Mouse (Mus musculus) CH12.LX (cell line): ENCODE results near the gene Mgp. TPM values are rescaled to one million over a fixed set of nuclear protein-coding genes. Genes with fewer than 3 reads are reported as not detected.

Source experiments
- DNase-seq: peaks from one replicate; pipeline ENCODE4 v3.0.0-alpha.2; 2013; ENCODE audit errors: extremely low read depth
- H3K27ac ChIP-seq: 2 replicates; pipeline ENCODE4 v1.5.1; 2012; ENCODE audit warnings: low read depth, mild to moderate bottlenecking, control low read depth, moderate library complexity; ENCODE audit not compliant: insufficient read depth
- H3K27me3 ChIP-seq: replicated peaks from 2 replicates; pipeline ENCODE3; 2012; ENCODE audit warnings: inconsistent platforms
- H3K36me3 ChIP-seq, 2 experiments: replicated peaks in 1 of 2; 2 replicates each; pipeline versions ENCODE3 to v1.6.1; 2012; ENCODE audit warnings: inconsistent platforms in 1 of 2, low read length in 1 of 2, mild to moderate bottlenecking in 1 of 2, mixed read lengths in 1 of 2, moderate library complexity in 1 of 2; ENCODE audit not compliant: control insufficient read depth in 1 of 2, insufficient read depth in 1 of 2
- H3K4me1 ChIP-seq, 2 experiments: 2 replicates each; pipeline ENCODE4 v1.6.1; 2012; ENCODE audit warnings: inconsistent platforms in 1 of 2, moderate library complexity in 1 of 2; ENCODE audit not compliant: insufficient read depth in 2 of 2, control insufficient read depth in 1 of 2
- H3K4me2 ChIP-seq: 2 replicates; pipeline ENCODE4 v1.6.1; 2012; ENCODE audit warnings: low read depth, mild to moderate bottlenecking, control low read depth; ENCODE audit not compliant: poor library complexity, insufficient read depth, severe bottlenecking
- H3K4me3 ChIP-seq, 3 experiments: fragments of 150-350 bp in 1 of 3; sonication (generic) in 1 of 3; replicated peaks in 1 of 3; 2 replicates each; pipeline versions ENCODE3 to v1.5.1; 2011 to 2012; ENCODE audit warnings: low read depth in 2 of 3, low read length in 2 of 3, mild to moderate bottlenecking in 2 of 3, moderate library complexity in 2 of 3, control low read depth in 1 of 3, improper control_type of control experiment in 1 of 3, inconsistent platforms in 1 of 3, mixed read lengths in 1 of 3; ENCODE audit not compliant: poor library complexity in 1 of 3
- H3K79me2 ChIP-seq: replicated peaks from 2 replicates; pipeline ENCODE4 v1.6.1; 2012; ENCODE audit warnings: mild to moderate bottlenecking, moderate library complexity; ENCODE audit not compliant: control insufficient read depth, poor library complexity, insufficient read depth, severe bottlenecking; ENCODE audit errors: extremely low read depth
- H3K9ac ChIP-seq: 2 replicates; pipeline ENCODE4 v1.6.1; 2012; ENCODE audit warnings: low read depth, mild to moderate bottlenecking, control low read depth, moderate library complexity; ENCODE audit not compliant: insufficient read depth
- H3K9me3 ChIP-seq: replicated peaks from 2 replicates; pipeline ENCODE3; 2012; ENCODE audit warnings: low read length, inconsistent platforms, mixed read lengths
- CHD1 ChIP-seq: IDR thresholded peaks from 2 replicates; pipeline ENCODE4 v1.6.1; 2012; ENCODE audit warnings: low read depth, low read length, improper control_type of control experiment, inconsistent platforms
- CHD2 ChIP-seq: IDR thresholded peaks from 2 replicates; pipeline ENCODE4 v1.6.1; 2011; ENCODE audit warnings: low read length, improper control_type of control experiment
- ETS1 ChIP-seq: conservative IDR thresholded peaks from 2 replicates; pipeline ENCODE4 v1.6.1; 2012; ENCODE audit warnings: low read depth, mild to moderate bottlenecking, inconsistent platforms, low read length, improper control_type of control experiment, moderate library complexity
- GABPA ChIP-seq: IDR thresholded peaks from 2 replicates; pipeline ENCODE4 v1.6.1; 2012; ENCODE audit warnings: low read depth, low read length, improper control_type of control experiment, inconsistent platforms; ENCODE audit not compliant: insufficient replicate concordance
- HCFC1 ChIP-seq: IDR thresholded peaks from 2 replicates; pipeline ENCODE4 v1.6.1; 2012; ENCODE audit warnings: low read depth, mild to moderate bottlenecking, inconsistent platforms, low read length, improper control_type of control experiment
- JUN ChIP-seq: IDR thresholded peaks from 2 replicates; pipeline ENCODE4 v1.6.1; 2011; ENCODE audit warnings: low read depth, mild to moderate bottlenecking, low read length, improper control_type of control experiment, moderate library complexity; ENCODE audit not compliant: insufficient read depth
- JUND ChIP-seq: conservative IDR thresholded peaks from 2 replicates; pipeline ENCODE4 v1.6.1; 2011; ENCODE audit warnings: low read depth, low read length, improper control_type of control experiment
- KAT2A ChIP-seq: IDR thresholded peaks from 2 replicates; pipeline ENCODE4 v1.6.1; 2012; ENCODE audit warnings: low read length, improper control_type of control experiment, inconsistent platforms; ENCODE audit not compliant: insufficient replicate concordance
- MAX ChIP-seq: IDR thresholded peaks from 2 replicates; pipeline ENCODE4 v1.6.1; 2011; ENCODE audit warnings: low read length, improper control_type of control experiment
- MAZ ChIP-seq: IDR thresholded peaks from 2 replicates; pipeline ENCODE4 v1.6.1; 2012; ENCODE audit warnings: low read depth, mild to moderate bottlenecking, inconsistent platforms, low read length, improper control_type of control experiment, moderate library complexity
- MEF2A ChIP-seq: IDR thresholded peaks from 2 replicates; pipeline ENCODE4 v1.6.1; 2014; ENCODE audit warnings: low read depth, mild to moderate bottlenecking, inconsistent platforms, low read length, improper control_type of control experiment, borderline replicate concordance
- MXI1 ChIP-seq: IDR thresholded peaks from 2 replicates; pipeline ENCODE4 v1.6.1; 2011; ENCODE audit warnings: mild to moderate bottlenecking, low read depth, low read length, improper control_type of control experiment
- MYC ChIP-seq: IDR thresholded peaks from 2 replicates; pipeline ENCODE4 v1.6.1; 2011; ENCODE audit warnings: low read depth, mild to moderate bottlenecking, improper control_type of control experiment, low read length
- NELFE ChIP-seq: IDR thresholded peaks from 2 replicates; pipeline ENCODE4 v1.6.1; 2011; ENCODE audit warnings: low read depth, low read length, improper control_type of control experiment
- NRF1 ChIP-seq: IDR thresholded peaks from 2 replicates; pipeline ENCODE4 v1.6.1; 2014; ENCODE audit warnings: low read depth, mild to moderate bottlenecking, inconsistent platforms, low read length, improper control_type of control experiment, moderate library complexity
- PAX5 ChIP-seq: IDR thresholded peaks from 2 replicates; pipeline ENCODE4 v1.6.1; 2012; ENCODE audit warnings: low read length, inconsistent platforms, mixed read lengths
- POLR2A ChIP-seq: IDR thresholded peaks from 2 replicates; pipeline ENCODE4 v1.6.1; 2011; ENCODE audit warnings: low read depth, mild to moderate bottlenecking, improper control_type of control experiment, low read length
- RAD21 ChIP-seq: IDR thresholded peaks from 2 replicates; pipeline ENCODE4 v1.6.1; 2011; ENCODE audit warnings: low read depth, mild to moderate bottlenecking, low read length, improper control_type of control experiment, moderate library complexity
- RCOR1 ChIP-seq: conservative IDR thresholded peaks from 2 replicates; pipeline ENCODE4 v1.6.1; 2012; ENCODE audit warnings: low read depth, mild to moderate bottlenecking, inconsistent platforms, low read length, improper control_type of control experiment
- SIN3A ChIP-seq: IDR thresholded peaks from 2 replicates; pipeline ENCODE4 v1.6.1; 2012; ENCODE audit warnings: low read length, improper control_type of control experiment, inconsistent platforms
- SMC3 ChIP-seq: IDR thresholded peaks from 2 replicates; pipeline ENCODE4 v1.6.1; 2011; ENCODE audit warnings: low read depth, low read length, improper control_type of control experiment
- TBP ChIP-seq: conservative IDR thresholded peaks from 2 replicates; pipeline ENCODE4 v1.6.1; 2011; ENCODE audit warnings: low read depth, low read length, improper control_type of control experiment
- UBTF ChIP-seq: IDR thresholded peaks from 2 replicates; pipeline ENCODE4 v1.6.1; 2012; ENCODE audit warnings: low read depth, mild to moderate bottlenecking, inconsistent platforms, low read length, improper control_type of control experiment, moderate library complexity
- ZC3H11A ChIP-seq: IDR thresholded peaks from 2 replicates; pipeline ENCODE4 v1.6.1; 2012; ENCODE audit warnings: low read depth, mild to moderate bottlenecking, inconsistent platforms, low read length, improper control_type of control experiment
- ZMIZ1 ChIP-seq: IDR thresholded peaks from 2 replicates; pipeline ENCODE4 v1.6.1; 2012; ENCODE audit warnings: low read depth, mild to moderate bottlenecking, inconsistent platforms, low read length, improper control_type of control experiment
- ZNF384 ChIP-seq: IDR thresholded peaks from 2 replicates; pipeline ENCODE4 v1.6.1; 2012; ENCODE audit warnings: low read depth, low read length, improper control_type of control experiment, inconsistent platforms
- dilution Hi-C: fragments of 300-500 bp; cut with MboI; formaldehyde crosslinking; loops from 2 replicates; pipeline ENCODE4 v1.14.3; 2020; ENCODE audit warnings: low sequenced_read_pairs; ENCODE audit not compliant: extremely low pct_unique_long_range_greater_than_20kb, extremely low pct_ligation_motif_present
- in situ Hi-C: fragments of 300-500 bp; cut with MboI; formaldehyde crosslinking; loops from 3 replicates; pipeline ENCODE4 v1.14.3; 2019; ENCODE audit warnings: low sequenced_read_pairs, low pct_ligation_motif_present, low pct_unique_long_range_greater_than_20kb, mixed read lengths
- polyA plus RNA-seq: library from polyadenylated mRNA; unstranded; fragments of >175 nt; gene quantifications from 2 replicates; pipeline ENCODE4 v1.2.1, GENCODE M21; 2012; ENCODE audit warnings: low read depth; ENCODE audit not compliant: insufficient read length
- total RNA-seq, 2 experiments: library from RNA; depleted of rRNA; stranded (reverse); fragments of 300-350 nt in 1 of 2; fragments of >200 nt in 1 of 2; gene quantifications; 2 replicates each; pipeline ENCODE4 v1.2.3; 2012 to 2014

The Mgp gene
- total and polyA plus RNA-seq, 3 experiments: not detected

DNA sequence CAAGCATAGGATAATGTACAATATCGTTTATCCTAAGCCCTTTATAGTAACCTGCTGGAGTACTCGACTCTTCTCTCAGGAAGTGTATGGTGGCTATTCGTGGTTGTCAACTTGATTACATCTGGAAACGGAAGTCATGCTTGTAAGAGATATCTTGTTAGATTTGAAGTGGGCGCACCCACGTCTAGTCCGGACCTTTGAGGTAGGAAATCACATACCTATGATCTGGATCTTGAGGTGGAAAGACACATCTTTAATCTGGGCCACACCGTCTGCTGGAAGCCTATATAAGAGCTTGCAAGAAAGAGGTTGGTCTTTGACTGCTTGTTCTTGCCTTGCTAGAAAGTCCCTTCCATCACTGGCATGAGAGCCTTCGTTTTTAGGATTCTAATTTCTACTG, 26.9 kb upstream of the Mgp start:
- H3K27ac ChIP-seq: no peak overlapping the region
- no peaks in the 10 kb centered on the region for H3K27me3 ChIP-seq
- no peak overlapping the region for H3K4me2 ChIP-seq
- no peaks in the 10 kb centered on the region for H3K9me3 ChIP-seq
- no peaks in the 10 kb centered on the region for H3K79me2 ChIP-seq
- DNase-seq: no peak
- in situ Hi-C loops (no loop called here), dilution Hi-C loops (no loop called here)
- H3K9ac ChIP-seq: no peak overlapping the region
- no peak overlapping the region for H3K4me3 ChIP-seq
- peaks cover 0 to 19% of the 10 kb centered on the region in 2 experiments; a peak in 2 of 4 replicates for H3K4me1 ChIP-seq
- TF ChIP-seq SIN3A (no peak), SMC3 (no peak), UBTF (no peak), NELFE (no peak), ZMIZ1 (no peak), GABPA (no peak), NRF1 (no peak), JUN (no peak), CHD1 (no peak), KAT2A (no peak), RAD21 (no peak), RCOR1 (no peak), ZC3H11A (no peak), ETS1 (no peak)
- H3K36me3 ChIP-seq: peaks cover 7 to 31% of the 10 kb centered on the region in 2 experiments

DNA sequence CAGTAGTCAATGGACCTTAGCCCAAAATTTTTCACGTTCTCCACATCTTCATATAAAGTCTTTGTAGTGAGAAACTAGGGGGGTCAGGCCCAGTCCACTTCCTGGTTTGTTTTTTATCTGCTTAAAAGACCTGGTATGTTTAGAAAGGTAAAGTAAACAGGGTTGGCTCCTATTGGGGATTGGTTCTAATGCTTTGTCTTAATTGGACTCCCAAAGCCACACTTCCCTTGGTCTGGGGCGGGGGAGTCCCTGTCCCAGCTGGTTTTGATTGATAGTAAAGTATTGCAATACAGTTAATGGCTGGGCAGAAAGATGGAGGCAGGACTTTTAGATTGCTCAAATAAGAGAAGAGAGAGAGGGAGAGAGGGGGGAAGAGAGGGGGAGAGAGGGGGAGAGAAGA, 25.4 kb upstream of the Mgp start:
- Histone ChIP-seq H3K9me3 (no peaks in the 10 kb centered on the region), H3K27me3 (no peaks in the 10 kb centered on the region), H3K79me2 (no peaks in the 10 kb centered on the region), H3K4me3 (no peak overlapping the region), H3K4me1 (peaks cover 0 to 19% of the 10 kb centered on the region in 2 experiments; a peak in 2 of 4 replicates), H3K27ac (no peak overlapping the region), H3K9ac (no peak overlapping the region), H3K4me2 (no peak overlapping the region), H3K36me3 (peaks cover 0 to 17% of the 10 kb centered on the region in 2 experiments)
- DNase-seq: no peak
- in situ Hi-C loops: no loop called here
- TF ChIP-seq MAX: no peak
- no peak for TF ChIP-seq HCFC1
- TF ChIP-seq TBP: no peak
- TF ChIP-seq CHD2: no peak
- no peak for TF ChIP-seq MEF2A
- no peak for TF ChIP-seq ZNF384
- TF ChIP-seq PAX5: no peak
- no peak for TF ChIP-seq ZC3H11A
- no peak for TF ChIP-seq NRF1
- TF ChIP-seq MAZ: no peak
- no peak for TF ChIP-seq POLR2A
- TF ChIP-seq MYC: no peak
- no peak for TF ChIP-seq MXI1
- TF ChIP-seq JUND: no peak
- dilution Hi-C loops: no loop called here
